Mouse (Mus musculus) c-Kit-positive CD71-positive TER-119-negative erythroid progenitor cells, embryonic 14.5 days (primary cell): ENCODE measurements at regions not wholly inside any gene's neighbourhood (a gene's known extent, or its start where the extent isn't known, plus 50 kb on each side); places are given as distances from the start of the nearest gene placed in this dataset.
A peak's percentile ranks its signal among the peaks of the same experiment; 100 is the strongest.

Source experiments
- DNase-seq: peaks from one replicate; pipeline ENCODE4 v3.0.0-alpha.2; 2013; ENCODE audit warnings: low read depth

GRCm38 (mm10) chr12:26244701-26245100, 170.4 kb downstream of the Rnf144a start:
- DNase-seq, result no peak

GRCm38 (mm10) chr12:26227557-26228020, 187.5 kb downstream of the Rnf144a start:
- DNase-seq, result no peak

- DNase-seq, result peak; percentile 6
Measured at GRCm38 (mm10) chr12:26226363-26226762, 188.7 kb downstream of the Rnf144a start.

- no peak for DNase-seq
Measured at GRCm38 (mm10) chr12:26212447-26212846, 202.6 kb downstream of the Rnf144a start.

GRCm38 (mm10) chr12:26211423-26211822, 203.6 kb downstream of the Rnf144a start:
- DNase-seq, result no peak

- DNase-seq, result no peak
Measured at GRCm38 (mm10) chr12:26206751-26207150, 208.3 kb downstream of the Rnf144a start.

GRCm38 (mm10) chr12:26206036-26206435, 209.0 kb downstream of the Rnf144a start:
- no peak for DNase-seq

GRCm38 (mm10) chr12:26191982-26192576, 223.0 kb downstream of the Rnf144a start:
- no peak for DNase-seq

- no peak for DNase-seq
Measured at GRCm38 (mm10) chr12:26191268-26191981, 223.6 kb downstream of the Rnf144a start.

GRCm38 (mm10) chr12:26188996-26189395, 226.1 kb downstream of the Rnf144a start:
- no peak for DNase-seq

GRCm38 (mm10) chr12:26187091-26187862, 227.8 kb downstream of the Rnf144a start:
- DNase-seq, result no peak

GRCm38 (mm10) chr12:26184701-26185460, 230.2 kb downstream of the Rnf144a start:
- no peak for DNase-seq

- DNase-seq, result no peak
Measured at GRCm38 (mm10) chr12:26183021-26183420, 232.0 kb downstream of the Rnf144a start.

GRCm38 (mm10) chr12:26180846-26181245, 234.2 kb downstream of the Rnf144a start:
- no peak for DNase-seq

GRCm38 (mm10) chr12:26176231-26176662, 238.8 kb downstream of the Rnf144a start:
- no peak for DNase-seq

GRCm38 (mm10) chr12:26163416-26163815, 251.6 kb downstream of the Rnf144a start:
- DNase-seq, result no peak

GRCm38 (mm10) chr12:26160861-26161615, 254.0 kb downstream of the Rnf144a start:
- DNase-seq, result no peak

- DNase-seq, result no peak
Measured at GRCm38 (mm10) chr12:26152992-26153391, 262.1 kb downstream of the Rnf144a start.

- DNase-seq, result no peak
Measured at GRCm38 (mm10) chr12:26146336-26146735, 268.7 kb downstream of the Rnf144a start.

- no peak for DNase-seq
Measured at GRCm38 (mm10) chr12:26145085-26145714, 269.9 kb downstream of the Rnf144a start.

GRCm38 (mm10) chr12:26144616-26145015, 270.4 kb downstream of the Rnf144a start:
- no peak for DNase-seq
